Mouse (Mus musculus): ENCODE measurements around the gene Rbm44. TPM values are rescaled to one million over a fixed set of nuclear protein-coding genes. Genes with fewer than 3 reads are reported as not detected.
A peak's percentile ranks its signal among the peaks of the same experiment; 100 is the strongest.

Rbm44 gene
- polyA plus RNA-seq, 1 experiment from 2014 or later, result 3.2 TPM

- peaks cover 6% of the 10 kb centered on the region; the same call in 1 of the 2 replicates for H3K9me3 ChIP-seq (replicated peaks; ENCODE audit: control insufficient read depth, low read length)
- no peak overlapping the region for H3K9ac ChIP-seq (ENCODE audit: low read length)
- no peaks in the 10 kb centered on the region for H3K36me3 ChIP-seq (ENCODE audit: control insufficient read depth, insufficient read depth)
- H3K27ac ChIP-seq (ENCODE audit: low read length), result no peak overlapping the region
- no peaks in the 10 kb centered on the region for H3K27me3 ChIP-seq (ENCODE audit: control insufficient read depth, insufficient read depth, low read length)
- no peak overlapping the region for H3K4me2 ChIP-seq (ENCODE audit: low read depth, low read length)
- WGBS, result 53% methylated on average over 4 of the region's 4 CpGs
- H3K4me1 ChIP-seq (ENCODE audit: control insufficient read depth, insufficient read depth, low read length), result no peaks in the 10 kb centered on the region
- ATAC-seq (replicated peaks; ENCODE audit: extremely low read depth, insufficient read depth, low FRiP score), result no peak
- no peak overlapping the region for H3K4me3 ChIP-seq (ENCODE audit: low read length)
Observed at GRCm38 (mm10) chr1:91169157-91169556, 24.3 kb downstream of the Rbm44 start.

GRCm38 (mm10) chr1:91174796-91175195 lies 29.9 kb downstream of the Rbm44 start:
- Histone ChIP-seq H3K27me3 (ENCODE audit: control insufficient read depth, insufficient read depth, low read length) (no peaks in the 10 kb centered on the region), H3K9me3 (replicated peaks; ENCODE audit: control insufficient read depth, low read length) (peaks cover 6% of the 10 kb centered on the region; the same call in 1 of the 2 replicates), H3K4me3 (ENCODE audit: low read length) (no peak overlapping the region), H3K27ac (ENCODE audit: low read length) (no peak overlapping the region), H3K4me1 (ENCODE audit: control insufficient read depth, insufficient read depth, low read length) (peaks cover 5% of the 10 kb centered on the region; the same call in 1 of the 2 replicates), H3K36me3 (ENCODE audit: control insufficient read depth, insufficient read depth) (no peaks in the 10 kb centered on the region), H3K9ac (ENCODE audit: low read length) (no peak overlapping the region), H3K4me2 (ENCODE audit: low read depth, low read length) (no peak overlapping the region)
- ATAC-seq (replicated peaks; ENCODE audit: extremely low read depth, insufficient read depth, low FRiP score), result no peak
- 83% methylated on average over 5 of the region's 5 CpGs for WGBS

- Histone ChIP-seq H3K36me3 (ENCODE audit: control insufficient read depth, insufficient read depth) (no peaks in the 10 kb centered on the region), H3K9me3 (replicated peaks; ENCODE audit: control insufficient read depth, low read length) (peaks cover 6% of the 10 kb centered on the region; the same call in 1 of the 2 replicates), H3K27me3 (ENCODE audit: control insufficient read depth, insufficient read depth, low read length) (no peaks in the 10 kb centered on the region), H3K4me2 (ENCODE audit: low read depth, low read length) (no peak overlapping the region), H3K27ac (ENCODE audit: low read length) (no peak overlapping the region), H3K4me1 (ENCODE audit: control insufficient read depth, insufficient read depth, low read length) (peaks cover 7% of the 10 kb centered on the region), H3K4me3 (ENCODE audit: low read length) (no peak overlapping the region), H3K9ac (ENCODE audit: low read length) (no peak overlapping the region)
- WGBS, result 64% methylated on average over 3 of the region's 3 CpGs
- no peak for ATAC-seq (replicated peaks; ENCODE audit: extremely low read depth, insufficient read depth, low FRiP score)
Observed at GRCm38 (mm10) chr1:91176026-91176425, 31.1 kb downstream of the Rbm44 start.

GRCm38 (mm10) chr1:91176871-91177270 lies 32.0 kb downstream of the Rbm44 start:
- no peak overlapping the region for H3K9ac ChIP-seq (ENCODE audit: low read length)
- H3K36me3 ChIP-seq (ENCODE audit: control insufficient read depth, insufficient read depth), result no peaks in the 10 kb centered on the region
- peaks cover 15% of the 10 kb centered on the region for H3K4me1 ChIP-seq (ENCODE audit: control insufficient read depth, insufficient read depth, low read length)
- H3K27me3 ChIP-seq (ENCODE audit: control insufficient read depth, insufficient read depth, low read length), result no peaks in the 10 kb centered on the region
- ATAC-seq (replicated peaks; ENCODE audit: extremely low read depth, insufficient read depth, low FRiP score), result no peak
- H3K27ac ChIP-seq (ENCODE audit: low read length), result no peak overlapping the region
- 45% methylated on average over 4 of the region's 4 CpGs for WGBS
- no peak overlapping the region for H3K4me2 ChIP-seq (ENCODE audit: low read depth, low read length)
- H3K9me3 ChIP-seq (replicated peaks; ENCODE audit: control insufficient read depth, low read length), result peaks cover 6% of the 10 kb centered on the region; the same call in 1 of the 2 replicates
- H3K4me3 ChIP-seq (ENCODE audit: low read length), result no peak overlapping the region

GRCm38 (mm10) chr1:91179086-91179485 lies 34.2 kb downstream of the Rbm44 start:
- Histone ChIP-seq H3K4me2 (ENCODE audit: low read depth, low read length) (peak overlapping the region; percentile 85), H3K27me3 (ENCODE audit: control insufficient read depth, insufficient read depth, low read length) (no peaks in the 10 kb centered on the region), H3K27ac (ENCODE audit: low read length) (no peak overlapping the region), H3K4me1 (ENCODE audit: control insufficient read depth, insufficient read depth, low read length) (peaks cover 26% of the 10 kb centered on the region), H3K9me3 (replicated peaks; ENCODE audit: control insufficient read depth, low read length) (no peaks in the 10 kb centered on the region), H3K36me3 (ENCODE audit: control insufficient read depth, insufficient read depth) (no peaks in the 10 kb centered on the region), H3K9ac (ENCODE audit: low read length) (peak overlapping the region; percentile 86; the same call in 1 of the 2 replicates), H3K4me3 (ENCODE audit: low read length) (no peak overlapping the region)
- ATAC-seq (replicated peaks; ENCODE audit: extremely low read depth, insufficient read depth, low FRiP score), result peak; percentile 56; the same call in 1 of the 2 replicates
- WGBS, result 27% methylated on average over 5 of the region's 5 CpGs

GRCm38 (mm10) chr1:91179533-91180173 lies 34.8 kb downstream of the Rbm44 start, which contains the start of gene Ramp1:
Gene Ramp1 (plus strand): TSS chr1:91179822.
- H3K9me3 ChIP-seq (replicated peaks; ENCODE audit: control insufficient read depth, low read length), result no peaks in the 10 kb centered on the region
- H3K4me1 ChIP-seq (ENCODE audit: control insufficient read depth, insufficient read depth, low read length), result peaks cover 26% of the 10 kb centered on the region
- H3K4me3 ChIP-seq (ENCODE audit: low read length), result peak within 1 kb of the TSS; percentile 72
- H3K4me2 ChIP-seq (ENCODE audit: low read depth, low read length), result peak within 1 kb of the TSS; percentile 85
- ATAC-seq (replicated peaks; ENCODE audit: extremely low read depth, insufficient read depth, low FRiP score), result peak; percentile 59
- no peaks in the 10 kb centered on the region for H3K27me3 ChIP-seq (ENCODE audit: control insufficient read depth, insufficient read depth, low read length)
- H3K27ac ChIP-seq (ENCODE audit: low read length), result peak within 1 kb of the TSS; percentile 78
- peak within 1 kb of the TSS; percentile 86 for H3K9ac ChIP-seq (ENCODE audit: low read length)
- no peaks in the 10 kb centered on the region for H3K36me3 ChIP-seq (ENCODE audit: control insufficient read depth, insufficient read depth)
- 3% methylated on average over 37 of the region's 37 CpGs for WGBS

GRCm38 (mm10) chr1:91180174-91180565 lies 35.3 kb downstream of the Rbm44 start:
- H3K36me3 ChIP-seq (ENCODE audit: control insufficient read depth, insufficient read depth), result no peaks in the 10 kb centered on the region
- no peaks in the 10 kb centered on the region for H3K27me3 ChIP-seq (ENCODE audit: control insufficient read depth, insufficient read depth, low read length)
- ATAC-seq (replicated peaks; ENCODE audit: extremely low read depth, insufficient read depth, low FRiP score), result peak; percentile 0; the same call in 1 of the 2 replicates
- no peaks in the 10 kb centered on the region for H3K9me3 ChIP-seq (replicated peaks; ENCODE audit: control insufficient read depth, low read length)
- peaks cover 26% of the 10 kb centered on the region for H3K4me1 ChIP-seq (ENCODE audit: control insufficient read depth, insufficient read depth, low read length)
- H3K9ac ChIP-seq (ENCODE audit: low read length), result peak overlapping the region; percentile 86
- H3K4me3 ChIP-seq (ENCODE audit: low read length), result peak overlapping the region; percentile 72
- WGBS, result 6% methylated on average over 14 of the region's 14 CpGs
- H3K4me2 ChIP-seq (ENCODE audit: low read depth, low read length), result peak overlapping the region; percentile 85
- H3K27ac ChIP-seq (ENCODE audit: low read length), result peak overlapping the region; percentile 78

- peak overlapping the region; percentile 86 for H3K9ac ChIP-seq (ENCODE audit: low read length)
- peak overlapping the region; percentile 85 for H3K4me2 ChIP-seq (ENCODE audit: low read depth, low read length)
- peak overlapping the region; percentile 78 for H3K27ac ChIP-seq (ENCODE audit: low read length)
- no peak for ATAC-seq (replicated peaks; ENCODE audit: extremely low read depth, insufficient read depth, low FRiP score)
- H3K27me3 ChIP-seq (ENCODE audit: control insufficient read depth, insufficient read depth, low read length), result no peaks in the 10 kb centered on the region
- H3K36me3 ChIP-seq (ENCODE audit: control insufficient read depth, insufficient read depth), result no peaks in the 10 kb centered on the region; the same call in 1 of the 2 replicates
- no peaks in the 10 kb centered on the region for H3K9me3 ChIP-seq (replicated peaks; ENCODE audit: control insufficient read depth, low read length)
- H3K4me1 ChIP-seq (ENCODE audit: control insufficient read depth, insufficient read depth, low read length), result peaks cover 26% of the 10 kb centered on the region
- 50% methylated on average over 6 of the region's 6 CpGs for WGBS
- H3K4me3 ChIP-seq (ENCODE audit: low read length), result peak overlapping the region; percentile 72
Observed at GRCm38 (mm10) chr1:91180723-91181122, 35.8 kb downstream of the Rbm44 start.

GRCm38 (mm10) chr1:91181261-91181660 lies 36.4 kb downstream of the Rbm44 start:
- Histone ChIP-seq H3K36me3 (ENCODE audit: control insufficient read depth, insufficient read depth) (peaks cover 3% of the 10 kb centered on the region), H3K4me2 (ENCODE audit: low read depth, low read length) (peak overlapping the region; percentile 85), H3K27me3 (ENCODE audit: control insufficient read depth, insufficient read depth, low read length) (no peaks in the 10 kb centered on the region), H3K27ac (ENCODE audit: low read length) (peak overlapping the region; percentile 78), H3K4me1 (ENCODE audit: control insufficient read depth, insufficient read depth, low read length) (peaks cover 26% of the 10 kb centered on the region), H3K9ac (ENCODE audit: low read length) (peak overlapping the region; percentile 86), H3K9me3 (replicated peaks; ENCODE audit: control insufficient read depth, low read length) (peaks cover 3% of the 10 kb centered on the region), H3K4me3 (ENCODE audit: low read length) (peak overlapping the region; percentile 72)
- no peak for ATAC-seq (replicated peaks; ENCODE audit: extremely low read depth, insufficient read depth, low FRiP score)
- 58% methylated on average over 5 of the region's 5 CpGs for WGBS
